Mouse (Mus musculus) T-helper 2 cell (primary cell): Measurements from ENCODE around the gene Abca4.

Experiments used
- in situ Hi-C: fragments of 300-600 bp; cut with MboI, MseI; formaldehyde crosslinking; loops from one replicate; pipeline ENCODE4 v1.15.1; 2025; ENCODE audit warnings: high pct_unique_total_duplicates

Abca4 gene

DNA sequence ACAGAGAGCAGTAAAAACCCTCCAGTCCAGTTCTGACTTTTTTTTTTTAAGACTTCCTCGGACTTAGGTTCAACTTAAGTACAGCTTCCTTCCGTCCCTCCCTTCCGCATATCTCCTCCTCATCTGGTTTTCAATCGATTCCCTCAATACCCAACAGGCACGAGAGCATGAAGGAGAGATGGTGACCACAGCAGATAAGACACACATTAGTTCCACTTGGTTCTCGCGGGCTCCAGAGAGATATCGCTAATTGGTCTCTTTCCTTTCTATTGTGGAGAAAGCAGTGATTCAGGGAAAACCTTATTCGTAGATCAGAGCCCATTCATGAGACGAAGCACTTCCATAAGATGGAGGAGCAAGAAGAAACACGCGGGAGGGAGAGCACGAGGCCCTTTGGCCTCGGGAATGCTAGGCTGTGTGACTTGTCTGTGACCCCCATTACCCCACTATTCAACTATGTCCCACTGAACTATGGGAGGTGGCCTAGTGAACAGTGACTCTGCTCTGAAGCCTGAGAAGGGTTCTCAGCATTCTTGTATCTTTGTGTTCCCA lies 63.5 kb downstream of the Abca4 start:
- in situ Hi-C loops, result loop anchor here (10.0 to 25.0 kb wide), 2 partner anchors 163 to 570 kb away; partner anchors contain the start of gene Slc44a3

DNA sequence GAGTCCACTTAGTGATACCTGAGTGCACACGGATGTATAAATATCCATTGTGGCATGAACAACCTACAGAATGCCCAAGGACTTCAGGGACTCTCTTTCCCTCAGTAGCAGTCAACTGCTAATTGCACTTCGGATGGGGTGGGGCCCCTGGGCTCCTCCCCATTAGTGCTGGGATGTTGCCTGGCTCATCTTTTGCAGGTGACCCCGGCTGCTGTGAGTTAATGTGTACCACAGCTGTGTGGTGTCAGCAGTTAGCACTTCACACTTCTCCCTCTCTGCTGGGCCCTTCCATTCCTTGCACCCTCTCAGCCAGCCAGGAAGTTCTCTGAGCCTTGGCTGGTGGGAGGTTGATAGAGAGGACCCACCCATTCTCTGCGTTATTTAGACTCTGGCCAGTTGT lies 65.2 kb downstream of the Abca4 start:
- in situ Hi-C loops, result loop anchor here (10.0 to 25.0 kb wide), 2 partner anchors 165 to 572 kb away; partner anchors contain the start of gene Slc44a3

DNA sequence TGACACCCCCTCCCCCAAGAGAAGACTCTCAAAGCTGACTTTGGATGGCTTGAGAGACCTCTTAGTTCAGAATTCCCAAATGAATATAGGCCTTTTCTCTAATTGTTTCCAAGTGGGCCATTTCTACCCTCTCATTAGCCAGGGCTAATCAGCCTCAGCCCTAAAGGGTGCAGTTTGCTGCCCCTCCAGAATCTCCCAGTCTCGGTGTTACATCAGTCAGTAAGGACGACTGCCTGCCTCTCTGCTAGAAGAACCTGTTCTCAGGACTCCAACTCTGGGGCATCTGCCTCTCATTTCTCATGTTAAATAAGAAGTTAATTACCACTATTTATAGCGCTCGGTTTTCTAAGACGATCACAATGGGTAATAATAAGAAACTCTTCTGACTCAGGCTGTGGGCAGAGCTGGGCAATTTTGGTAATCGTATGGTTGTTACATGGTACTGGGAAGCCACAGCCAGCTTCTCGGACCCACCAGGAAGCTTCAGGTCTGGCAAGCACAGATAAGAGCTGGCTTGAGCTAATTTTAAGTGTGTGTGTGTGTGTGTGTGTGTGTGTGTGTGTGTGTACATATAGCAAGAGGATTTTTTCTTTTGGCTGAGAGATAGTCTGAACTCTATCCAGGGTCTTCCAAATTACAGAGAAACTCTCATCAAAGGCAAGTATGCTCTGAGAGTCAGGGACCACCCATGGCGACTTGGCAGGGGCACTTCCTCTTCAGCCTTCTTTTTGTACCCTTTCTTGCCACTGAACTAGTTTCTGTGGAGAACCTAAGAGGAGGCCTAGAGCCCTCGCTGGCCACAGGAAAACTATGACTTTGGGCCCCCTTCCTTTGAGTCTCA lies 67.1 kb downstream of the Abca4 start:
- in situ Hi-C loops, result loop anchor here (25.0 kb wide), 1 partner anchor 574 kb away; the partner anchor contains the start of gene Slc44a3

DNA sequence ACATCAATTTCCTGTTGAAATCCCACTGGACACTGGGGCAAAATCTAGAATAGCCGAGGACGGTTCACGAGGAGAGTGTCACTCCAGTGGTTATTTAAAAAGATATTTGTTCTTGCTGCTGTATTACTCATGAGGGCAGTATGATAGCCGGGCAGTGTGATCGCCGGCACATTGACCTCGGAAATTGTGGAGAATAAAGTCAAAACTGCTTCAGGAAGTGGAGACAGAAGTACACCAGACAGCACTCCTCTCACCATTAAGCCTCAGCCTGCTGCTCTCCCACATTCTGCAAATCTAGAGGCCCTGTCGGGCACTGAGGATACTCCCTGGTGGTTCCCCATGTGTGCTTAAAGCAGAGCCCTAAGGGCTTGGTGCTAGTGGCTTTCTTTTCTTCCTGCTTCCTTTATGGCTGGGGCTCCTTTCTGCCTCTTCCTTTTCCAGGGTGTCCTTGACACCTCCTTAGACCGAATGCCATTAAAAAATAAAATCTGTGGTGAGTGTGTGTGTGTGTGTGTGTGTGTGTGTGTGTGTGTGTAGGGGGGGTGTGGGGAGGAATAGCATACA lies 74.5 kb downstream of the Abca4 start:
- in situ Hi-C loops, result loop anchor here (25.0 kb wide), 1 partner anchor 581 kb away; the partner anchor contains the start of gene Slc44a3

DNA sequence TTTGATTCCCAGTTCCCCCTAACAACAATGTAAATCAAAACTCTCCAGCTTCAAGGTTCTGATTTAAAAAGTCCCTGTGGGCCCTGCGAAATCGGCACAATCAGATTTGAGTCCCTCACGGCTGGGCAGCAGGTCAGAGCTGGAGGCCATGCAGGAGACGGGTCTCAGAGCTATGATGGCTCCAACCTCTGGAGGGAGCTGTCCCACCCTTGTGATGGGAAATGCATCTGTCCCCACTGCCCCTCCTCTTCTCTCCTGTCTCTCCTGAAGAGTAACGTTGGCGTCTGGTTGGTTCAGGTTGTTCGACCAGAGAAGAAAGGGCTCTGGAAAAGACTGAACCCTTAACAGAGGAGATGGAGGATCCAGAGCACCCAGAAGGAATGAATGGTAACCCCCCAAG lies 75.5 kb downstream of the Abca4 start:
- in situ Hi-C loops, result loop anchor here (25.0 kb wide), 1 partner anchor 582 kb away; the partner anchor contains the start of gene Slc44a3

DNA sequence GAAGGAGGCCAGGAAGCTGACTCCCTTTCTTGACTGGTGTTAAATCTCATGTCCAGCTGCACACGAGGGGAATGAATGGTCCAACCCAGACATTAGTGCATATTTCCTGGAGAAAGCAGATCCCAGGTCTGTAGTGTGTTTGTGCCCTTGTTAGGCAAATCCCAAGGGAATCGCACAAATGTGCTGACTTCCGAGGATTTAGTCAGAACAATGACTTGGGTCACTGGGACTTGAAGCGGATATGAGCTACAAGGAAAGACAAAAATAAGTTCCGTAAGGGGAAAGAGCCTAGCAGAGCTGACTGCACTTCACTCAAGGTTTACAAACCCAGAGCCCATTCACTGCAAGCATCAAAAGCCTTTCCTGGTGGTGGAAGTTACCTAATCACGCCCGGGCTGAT lies 76.0 kb downstream of the Abca4 start:
- in situ Hi-C loops, result loop anchor here (25.0 kb wide), 1 partner anchor 583 kb away; the partner anchor contains the start of gene Slc44a3

DNA sequence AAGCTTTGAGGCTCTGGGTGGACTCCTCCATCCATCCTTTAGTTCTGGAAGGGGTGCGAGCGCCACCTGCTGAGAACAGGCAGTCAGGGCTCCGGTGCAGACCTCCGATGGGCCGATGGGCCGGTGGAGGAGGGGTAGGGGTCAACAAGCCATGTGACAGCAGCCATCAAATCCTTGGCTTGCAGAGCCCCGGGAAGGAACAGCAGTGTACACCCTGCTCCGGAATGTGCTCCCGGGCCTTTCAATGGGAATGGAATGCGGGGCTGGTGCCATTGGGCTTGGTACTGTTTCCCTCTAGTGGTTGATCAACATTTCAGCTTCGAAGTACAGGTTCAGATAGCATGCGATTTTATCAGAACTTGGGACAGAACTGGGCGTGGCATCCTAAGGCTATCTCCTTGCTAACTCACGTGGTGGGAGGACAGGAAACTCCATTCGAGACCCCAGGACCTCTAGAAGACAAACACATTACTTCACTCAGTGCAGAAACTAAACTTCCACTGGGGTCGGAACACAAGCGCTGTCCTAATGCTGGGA lies 78.0 kb downstream of the Abca4 start:
- in situ Hi-C loops, result loop anchor here (25.0 kb wide), 1 partner anchor 585 kb away; the partner anchor contains the start of gene Slc44a3

DNA sequence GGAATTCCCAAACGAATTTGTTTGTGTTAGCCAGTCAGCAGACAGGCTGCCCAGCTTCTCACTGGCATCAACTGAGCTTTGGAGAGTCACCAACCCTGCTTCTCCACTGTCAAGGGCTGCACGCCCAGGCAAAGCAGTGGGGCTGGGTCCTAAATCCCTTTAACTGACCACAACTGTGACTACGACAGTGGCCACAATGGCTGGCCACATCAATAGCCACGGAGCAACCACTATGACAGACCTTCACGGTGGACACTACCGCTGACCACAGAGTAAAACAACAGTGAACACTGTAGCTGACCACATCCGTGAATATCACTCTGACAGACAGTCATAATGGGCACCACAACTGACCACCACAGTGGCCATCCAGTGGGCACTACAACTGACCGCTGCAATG lies 78.6 kb downstream of the Abca4 start:
- in situ Hi-C loops, result loop anchor here (25.0 kb wide), 1 partner anchor 586 kb away; the partner anchor contains the start of gene Slc44a3

DNA sequence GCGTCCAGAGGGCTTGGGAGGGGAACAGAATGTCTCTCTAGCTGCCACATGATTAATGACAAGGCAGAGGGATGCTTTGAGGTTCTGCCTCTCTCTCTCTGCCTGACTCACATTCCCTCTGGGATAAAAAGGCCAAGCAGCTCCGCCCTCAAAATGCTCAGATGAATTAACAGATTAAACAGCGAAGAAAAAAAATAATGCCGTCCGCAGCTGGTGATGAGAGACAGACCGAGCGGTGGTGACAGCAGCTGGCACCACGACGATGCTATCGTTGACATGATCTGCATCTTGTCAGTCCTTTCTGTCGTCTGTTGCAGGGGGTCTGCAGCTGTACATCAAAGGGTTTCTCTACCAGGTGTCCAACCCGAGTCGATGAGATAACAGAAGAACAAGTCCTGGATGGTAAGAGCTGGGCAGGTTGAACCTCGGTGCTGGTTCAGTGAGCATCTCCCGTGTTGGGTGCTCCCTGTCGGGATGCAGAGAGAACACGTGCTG lies 84.8 kb downstream of the Abca4 start:
- in situ Hi-C loops, result no loop called here

DNA sequence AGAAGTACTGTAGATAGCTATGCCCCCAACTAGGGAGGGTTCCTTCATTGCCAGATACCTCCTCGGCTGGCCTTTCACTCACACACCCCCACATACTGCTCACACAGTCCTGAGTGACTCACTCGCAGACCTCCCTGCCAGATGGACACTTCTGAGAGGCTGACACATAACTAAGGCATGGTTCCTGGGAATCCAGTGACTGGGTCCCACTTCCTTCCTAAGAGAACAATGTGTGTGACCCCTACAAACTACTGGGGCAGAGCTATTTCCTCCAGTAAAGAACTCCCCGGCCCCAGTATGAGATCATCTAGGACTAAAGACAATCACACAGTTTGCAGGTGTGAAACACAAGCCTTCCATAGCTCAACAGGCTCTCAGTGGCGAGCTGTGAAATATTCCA lies 86.5 kb downstream of the Abca4 start:
- in situ Hi-C loops, result loop anchor here (5.0 kb wide), 1 partner anchor 243 kb away; no protein-coding TSS in a partner anchor

DNA sequence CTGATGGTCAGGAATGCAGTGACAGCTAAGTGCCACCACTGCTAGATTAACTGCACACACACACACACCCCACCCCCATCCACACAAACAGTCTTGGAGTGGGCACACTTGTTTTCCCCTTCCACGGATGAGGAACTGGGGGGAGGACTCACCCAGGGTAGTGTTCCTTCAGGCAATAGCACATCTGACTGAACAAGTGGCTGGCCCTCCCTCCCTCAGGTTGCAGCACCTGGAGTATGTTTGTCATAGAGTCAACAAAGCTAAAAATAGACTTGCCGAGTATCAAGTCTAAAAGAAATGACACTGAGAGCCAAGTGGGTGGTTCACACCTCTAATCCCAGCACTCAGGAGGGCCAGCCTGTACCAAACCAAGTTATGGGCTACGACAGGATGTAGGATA lies 87.4 kb downstream of the Abca4 start:
- in situ Hi-C loops, result loop anchor here (5.0 kb wide), 1 partner anchor 244 kb away; no protein-coding TSS in a partner anchor

DNA sequence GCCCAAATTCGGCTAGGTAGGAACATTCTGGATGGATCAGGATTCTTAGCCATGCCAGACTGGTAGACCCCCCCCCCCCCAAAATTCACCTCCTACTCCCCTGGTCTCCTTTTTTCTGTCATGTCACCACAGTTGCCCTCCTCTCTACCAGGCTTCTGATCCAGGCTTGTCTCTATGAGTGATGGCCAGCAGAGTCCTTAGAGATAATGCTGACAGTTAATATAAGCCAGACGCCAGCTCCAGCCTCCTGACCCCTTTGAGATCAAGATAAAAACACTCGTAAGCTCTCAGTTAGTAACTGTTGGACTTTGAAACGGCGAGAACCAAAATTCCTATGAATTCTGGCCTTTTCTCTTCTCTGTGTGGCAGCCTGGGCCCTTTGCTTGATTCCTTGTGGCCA lies 89.0 kb downstream of the Abca4 start:
- in situ Hi-C loops, result loop anchor here (5.0 kb wide), 1 partner anchor 246 kb away; no protein-coding TSS in a partner anchor

DNA sequence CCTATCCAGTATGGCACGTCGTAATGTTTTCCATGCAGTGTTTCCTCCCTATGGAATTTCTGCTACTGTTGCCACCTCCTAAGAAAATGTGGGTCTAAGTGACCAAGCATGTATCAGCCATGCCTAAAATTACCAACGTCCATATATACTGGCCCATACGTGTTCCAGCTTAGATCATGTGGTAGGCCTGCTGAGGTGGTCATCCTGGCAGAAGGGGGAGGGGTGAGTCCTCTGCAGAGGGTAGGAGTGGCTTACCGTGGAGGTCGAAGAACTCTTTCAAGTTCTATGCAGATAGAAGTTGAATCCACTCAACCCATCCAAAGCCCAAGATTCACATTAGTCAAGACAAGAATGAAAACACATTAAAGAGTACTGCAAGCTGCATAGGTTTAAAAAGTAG lies 89.6 kb downstream of the Abca4 start:
- in situ Hi-C loops, result loop anchor here (5.0 kb wide), 1 partner anchor 247 kb away; no protein-coding TSS in a partner anchor

DNA sequence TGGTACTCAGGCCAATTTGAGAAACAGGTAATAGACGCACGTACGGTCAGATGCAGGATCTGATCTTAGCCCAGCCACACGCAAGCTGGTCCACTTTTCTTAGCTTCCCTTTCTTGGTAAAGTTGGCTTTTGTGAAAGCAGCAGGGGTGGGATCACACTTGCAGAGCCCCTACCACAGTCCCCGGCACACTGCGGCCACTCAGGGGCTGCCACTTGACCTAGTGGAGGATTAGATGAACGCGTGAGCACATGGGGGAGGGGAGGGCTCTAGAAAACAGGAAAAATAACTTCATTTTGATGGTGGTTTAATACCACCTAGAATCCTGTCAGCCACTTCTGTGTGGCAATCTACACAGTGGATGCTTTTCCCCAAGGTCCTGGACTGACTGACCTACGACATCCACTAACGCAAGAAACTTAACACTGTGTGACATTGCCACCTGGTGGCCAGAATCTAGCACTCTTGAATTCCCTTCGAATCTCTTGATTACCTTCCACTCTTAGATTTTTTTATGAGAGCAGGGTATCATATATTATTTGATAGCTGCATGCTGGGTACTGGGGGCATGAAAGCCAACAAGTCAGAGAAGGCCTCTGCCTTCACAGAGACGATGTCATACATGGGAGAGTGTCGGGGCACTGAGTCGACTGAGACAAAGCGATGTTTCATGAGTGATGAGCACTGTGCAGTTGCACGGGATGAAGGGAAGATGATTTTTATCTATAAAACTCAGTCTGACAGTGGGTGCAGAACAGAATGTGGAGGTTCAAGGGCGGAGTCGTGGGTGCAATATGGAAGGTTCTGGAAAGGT lies 96.6 kb downstream of the Abca4 start:
- in situ Hi-C loops, result no loop called here

DNA sequence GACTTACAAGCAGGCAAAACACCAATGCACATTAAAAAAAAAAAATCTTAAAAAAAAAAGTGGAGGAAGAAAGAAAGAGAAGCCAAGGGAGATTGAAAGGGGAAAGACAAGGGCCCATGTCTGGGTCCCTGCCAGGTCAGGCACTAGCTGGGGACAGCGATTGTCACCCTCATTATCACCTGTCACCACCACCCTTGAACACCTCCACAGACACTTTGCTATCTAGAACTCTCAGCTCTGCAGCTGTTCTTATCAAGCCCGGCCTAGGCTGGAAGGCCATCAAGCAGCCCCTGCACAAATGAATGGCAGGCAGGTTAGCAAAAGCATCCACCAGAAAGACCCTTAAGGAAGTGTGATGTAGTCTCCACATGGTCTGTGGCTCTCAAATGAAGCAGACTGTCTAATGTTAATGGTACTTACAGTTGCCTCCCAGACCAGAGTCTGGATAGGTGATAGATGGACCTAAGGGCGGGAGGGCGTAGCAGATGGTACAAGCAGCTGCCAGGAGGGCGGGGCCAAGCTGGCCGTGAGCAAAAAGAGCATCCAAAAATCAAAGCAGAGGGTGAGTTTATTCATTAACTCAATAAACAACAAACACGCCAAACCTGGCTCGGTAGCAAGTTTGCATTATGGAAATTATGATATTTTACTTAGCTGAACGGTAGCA lies 98.1 kb downstream of the Abca4 start:
- in situ Hi-C loops, result no loop called here

DNA sequence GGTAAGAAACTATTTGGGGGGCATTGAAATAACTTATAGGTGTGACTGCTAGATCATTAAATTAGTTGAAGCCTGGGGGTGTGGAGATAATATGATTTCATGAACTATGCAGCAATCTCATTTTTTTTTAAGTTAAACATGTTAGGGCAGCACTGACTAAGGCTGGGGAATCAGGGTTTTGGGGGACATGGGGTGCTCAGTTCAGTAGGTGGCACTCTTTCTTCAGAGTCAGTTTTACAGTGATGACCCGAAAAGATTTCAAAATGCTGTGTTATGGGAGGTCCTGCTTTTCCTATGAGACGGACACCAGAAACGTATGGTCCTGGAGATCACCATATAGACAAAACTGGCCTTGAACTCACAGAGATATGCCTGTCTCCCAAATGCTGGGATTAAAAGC lies 99.2 kb downstream of the Abca4 start:
- in situ Hi-C loops, result no loop called here

DNA sequence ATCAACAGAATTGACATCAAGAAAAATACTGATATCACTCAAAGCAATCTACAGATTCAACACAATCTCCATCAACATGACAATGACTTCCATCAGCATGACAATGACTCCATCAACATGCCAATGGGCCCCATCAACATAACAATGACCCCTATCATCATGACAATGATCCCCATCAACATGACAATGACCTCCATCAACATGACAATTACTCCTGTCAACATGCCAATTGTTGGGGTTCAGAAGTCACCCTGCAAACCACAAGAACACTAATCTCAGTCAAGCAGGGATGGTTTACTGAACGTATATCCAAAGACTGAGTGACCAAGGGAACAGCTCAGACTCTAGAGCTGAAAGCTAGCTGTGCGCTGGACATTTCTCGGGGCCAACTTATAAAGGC lies 101.2 kb downstream of the Abca4 start:
- in situ Hi-C loops, result no loop called here

DNA sequence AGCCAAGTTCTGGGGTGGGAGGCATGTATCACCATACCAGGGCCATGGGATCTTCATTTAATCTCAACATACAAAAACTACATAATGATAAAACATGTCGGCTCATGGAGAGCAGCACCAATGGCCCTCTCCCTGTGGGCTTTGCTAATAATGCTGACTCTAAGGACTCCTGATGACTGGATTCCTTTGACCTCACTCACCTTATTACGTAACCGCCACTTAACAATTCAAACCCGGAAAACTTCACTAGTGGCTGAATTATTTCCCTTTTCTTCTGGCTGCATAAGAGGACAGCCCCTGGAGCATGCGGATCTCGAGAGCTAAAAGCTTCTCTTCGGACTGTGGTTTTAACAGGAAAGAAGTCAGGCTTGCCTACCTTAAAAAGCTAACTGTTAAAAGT lies 106.6 kb downstream of the Abca4 start:
- in situ Hi-C loops, result no loop called here

DNA sequence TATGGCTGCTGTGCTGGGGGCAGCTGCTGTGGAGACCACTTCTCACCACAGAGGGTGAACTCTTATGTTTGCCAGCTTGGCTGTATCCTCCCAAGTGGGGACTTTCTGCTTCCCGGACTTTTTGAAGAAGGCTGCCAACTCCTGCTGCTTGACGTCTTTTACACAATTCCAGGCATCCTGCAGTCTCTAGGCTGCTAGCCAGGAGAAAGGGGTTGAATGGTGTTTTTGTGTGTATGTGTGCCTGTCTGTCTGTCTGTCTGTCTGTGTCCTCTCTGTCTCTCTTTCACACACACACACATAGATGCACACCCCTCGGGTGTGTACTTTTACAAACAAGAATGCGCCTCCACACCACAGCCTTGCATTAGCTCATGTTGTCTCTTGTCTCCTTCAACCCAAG lies 108.2 kb downstream of the Abca4 start:
- in situ Hi-C loops, result no loop called here

DNA sequence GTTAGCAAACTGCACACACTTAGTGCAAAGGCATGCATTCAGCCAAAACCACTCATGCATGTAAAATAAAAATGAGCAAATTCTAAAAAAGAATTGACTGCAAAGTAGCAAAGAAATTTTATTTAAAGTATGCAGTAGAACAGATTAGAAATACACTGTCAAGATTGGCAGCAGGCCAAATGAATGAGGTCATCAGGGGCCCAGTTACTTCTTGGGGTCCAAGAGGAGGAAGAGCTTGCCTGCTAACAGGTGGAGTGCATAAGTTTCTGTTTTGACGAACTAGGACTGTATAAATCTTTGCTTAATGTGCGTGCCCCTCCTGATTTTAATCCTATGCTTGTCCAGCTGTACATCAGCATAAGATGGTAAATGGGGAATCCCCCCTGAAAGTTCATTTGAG lies 109.8 kb downstream of the Abca4 start:
- in situ Hi-C loops, result no loop called here
